Mouse (Mus musculus) ES-E14 (cell line): Measurements from ENCODE around the gene Gna15. TPM values are rescaled to one million over a fixed set of nuclear protein-coding genes. Genes with fewer than 3 reads are reported as not detected.

Experiments used
- DNase-seq: peaks from one replicate; pipeline ENCODE4 v3.0.0-alpha.2; 2013; ENCODE audit warnings: low read depth, low spot score
- H3K27ac ChIP-seq: 2 replicates; pipeline ENCODE4 v1.5.1; 2012; ENCODE audit warnings: low read depth, mild to moderate bottlenecking, low read length, moderate library complexity, mixed read lengths; ENCODE audit not compliant: poor library complexity, insufficient read depth, severe bottlenecking
- H3K36me3 ChIP-seq: 2 replicates; pipeline ENCODE4 v1.6.1; 2012; ENCODE audit warnings: mild to moderate bottlenecking, low read length, moderate library complexity, mixed read lengths; ENCODE audit not compliant: control insufficient read depth, poor library complexity, insufficient read depth, severe bottlenecking
- H3K4me1 ChIP-seq, 2 experiments: fragments of 150-350 bp in 1 of 2; sonication (generic) in 1 of 2; 2 replicates each; pipeline ENCODE4 v1.6.1; 2012; ENCODE audit warnings: low read length in 2 of 2, mild to moderate bottlenecking in 1 of 2, mixed read lengths in 1 of 2; ENCODE audit not compliant: control insufficient read depth in 2 of 2, insufficient read depth in 2 of 2, poor library complexity in 1 of 2
- H3K4me3 ChIP-seq, 2 experiments: fragments of 150-350 bp in 1 of 2; sonication (generic) in 1 of 2; 2 replicates each; pipeline ENCODE4 v1.5.1; 2012; ENCODE audit warnings: low read length in 2 of 2, low read depth in 1 of 2, mild to moderate bottlenecking in 1 of 2, mixed read lengths in 1 of 2; ENCODE audit not compliant: insufficient read depth in 1 of 2, poor library complexity in 1 of 2, severe bottlenecking in 1 of 2
- H3K9ac ChIP-seq: 2 replicates; pipeline ENCODE4 v1.6.1; 2012; ENCODE audit warnings: low read depth, mild to moderate bottlenecking, low read length, mixed read lengths; ENCODE audit not compliant: poor library complexity, insufficient read depth, severe bottlenecking
- H3K9me3 ChIP-seq: fragments of 150-350 bp; sonication (generic); 2 replicates; pipeline ENCODE4 v1.6.1; 2012; ENCODE audit warnings: low read depth, mild to moderate bottlenecking, low read length; ENCODE audit not compliant: control insufficient read depth, insufficient read depth
- CHD2 ChIP-seq: IDR thresholded peaks from 2 replicates; pipeline ENCODE4 v1.6.1; 2014; ENCODE audit warnings: mild to moderate bottlenecking, low read depth, low read length, inconsistent platforms
- HCFC1 ChIP-seq: IDR thresholded peaks from 2 replicates; pipeline ENCODE4 v1.6.1; 2012; ENCODE audit warnings: low read length, inconsistent platforms, borderline replicate concordance; ENCODE audit not compliant: insufficient read depth
- MAFK ChIP-seq: IDR thresholded peaks from 2 replicates; pipeline ENCODE4 v1.6.1; 2014; ENCODE audit warnings: mild to moderate bottlenecking, low read depth, low read length, inconsistent platforms; ENCODE audit not compliant: insufficient read depth
- ZC3H11A ChIP-seq: IDR thresholded peaks from 2 replicates; pipeline ENCODE4 v1.6.1; 2012; ENCODE audit warnings: low read depth, mild to moderate bottlenecking, inconsistent platforms, low read length, borderline replicate concordance
- ZNF384 ChIP-seq: IDR thresholded peaks from 2 replicates; pipeline ENCODE4 v1.6.1; 2012; ENCODE audit warnings: low read depth, low read length, inconsistent platforms
- in situ Hi-C, 2 experiments: fragments of 600-800 bp; cut with MboI; formaldehyde crosslinking; loops; one replicate each; pipeline ENCODE4 v1.15.1; 2025; ENCODE audit warnings: low sequenced_read_pairs in 2 of 2, inconsistent platforms in 1 of 2; ENCODE audit not compliant: unreplicated experiment in 2 of 2
- total RNA-seq: library from RNA; depleted of rRNA; stranded (reverse); fragments of 300-350 nt; gene quantifications from 2 replicates; pipeline ENCODE4 v1.2.3, GENCODE M21; 2012

The Gna15 gene
- total RNA-seq, 1 experiment = 11.8 TPM

DNA sequence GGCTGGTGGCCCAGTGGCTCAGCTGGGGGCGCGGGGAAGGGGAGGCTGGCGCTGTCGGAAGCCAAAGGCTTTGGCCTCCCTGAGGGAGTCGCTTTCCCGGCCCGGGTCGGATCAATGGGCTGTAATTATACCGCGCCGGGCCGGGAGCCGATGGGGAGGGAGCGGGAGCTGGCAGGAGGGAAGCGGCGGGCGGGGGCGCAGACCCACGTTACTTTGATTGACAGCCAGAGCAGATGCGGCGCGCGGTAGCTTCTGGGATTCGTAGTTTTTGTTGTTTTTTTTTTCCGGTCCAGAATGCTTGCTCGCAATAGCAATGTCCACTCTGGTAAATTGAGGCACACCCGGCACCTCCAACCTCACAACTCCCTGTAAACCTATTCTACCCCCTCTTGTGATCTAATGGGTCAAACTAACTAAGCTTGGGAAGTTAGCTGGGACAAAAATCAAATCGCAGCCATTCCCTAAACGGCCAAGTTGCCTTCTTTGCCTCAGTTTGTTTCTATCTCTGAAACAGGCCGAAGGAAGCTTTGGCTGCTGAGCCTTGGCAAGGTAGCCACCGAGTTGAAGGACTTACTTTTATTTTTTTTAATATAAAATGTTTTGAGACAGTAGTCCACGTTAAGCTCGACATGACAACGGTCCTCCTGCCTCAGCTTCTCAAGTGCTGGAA lies 46.9 kb upstream of the Gna15 start:
- Histone ChIP-seq H3K4me3 (peak overlapping the region; percentile 72 to 80), H3K27ac (peak overlapping the region; percentile 20; the same call in 1 of the 2 replicates), H3K9ac (peak overlapping the region; percentile 67; the same call in 1 of the 2 replicates), H3K4me1 (peaks cover 2 to 28% of the 10 kb centered on the region in 2 experiments; a peak in 2 of 4 replicates), H3K36me3 (no peaks in the 10 kb centered on the region), H3K9me3 (no peaks in the 10 kb centered on the region)
- peak; percentile 81 for DNase-seq
- in situ Hi-C loops = no loop called here
- TF ChIP-seq HCFC1 (peak; percentile 97), ZNF384 (no peak)

DNA sequence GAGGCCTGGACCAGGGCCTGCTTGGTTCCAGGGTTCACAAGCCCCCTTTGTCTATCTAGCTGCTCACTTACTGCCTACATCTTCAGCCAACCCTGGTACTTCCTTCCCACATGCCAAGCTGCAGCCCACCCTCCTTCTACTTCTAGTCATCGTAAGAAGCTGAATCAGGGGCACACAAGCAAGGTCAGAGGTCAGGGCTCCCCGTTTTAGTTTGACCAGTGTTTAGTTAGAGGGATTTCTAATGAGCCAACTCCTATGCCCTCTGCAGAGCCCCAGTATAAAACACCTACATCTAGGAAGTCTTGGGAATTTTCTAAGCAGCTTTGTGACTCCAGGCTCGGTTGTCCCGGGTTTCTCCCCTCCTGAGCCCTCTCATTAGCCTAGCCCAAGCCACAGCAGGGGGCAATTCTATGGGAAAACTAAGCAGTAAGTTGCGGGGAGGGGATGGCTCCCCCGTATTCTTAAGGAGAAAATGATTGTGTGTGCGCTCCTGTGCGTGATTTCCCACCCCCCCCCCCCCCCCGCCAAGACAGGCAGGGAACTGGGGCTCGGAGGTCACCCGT lies 46.3 kb upstream of the Gna15 start:
- H3K9ac ChIP-seq = peak overlapping the region; percentile 67; the same call in 1 of the 2 replicates
- peaks cover 4% of the 10 kb centered on the region for H3K36me3 ChIP-seq
- H3K4me3 ChIP-seq = peak overlapping the region; percentile 72 to 80
- TF ChIP-seq CHD2 = no peak
- no peak for TF ChIP-seq ZC3H11A
- TF ChIP-seq MAFK = no peak
- TF ChIP-seq HCFC1 = no peak
- DNase-seq = no peak
- in situ Hi-C loops = no loop called here
- no peaks in the 10 kb centered on the region for H3K9me3 ChIP-seq
- H3K27ac ChIP-seq = peak overlapping the region; percentile 20; the same call in 1 of the 2 replicates
- H3K4me1 ChIP-seq = peaks cover 2 to 34% of the 10 kb centered on the region in 2 experiments; a peak in 2 of 4 replicates

DNA sequence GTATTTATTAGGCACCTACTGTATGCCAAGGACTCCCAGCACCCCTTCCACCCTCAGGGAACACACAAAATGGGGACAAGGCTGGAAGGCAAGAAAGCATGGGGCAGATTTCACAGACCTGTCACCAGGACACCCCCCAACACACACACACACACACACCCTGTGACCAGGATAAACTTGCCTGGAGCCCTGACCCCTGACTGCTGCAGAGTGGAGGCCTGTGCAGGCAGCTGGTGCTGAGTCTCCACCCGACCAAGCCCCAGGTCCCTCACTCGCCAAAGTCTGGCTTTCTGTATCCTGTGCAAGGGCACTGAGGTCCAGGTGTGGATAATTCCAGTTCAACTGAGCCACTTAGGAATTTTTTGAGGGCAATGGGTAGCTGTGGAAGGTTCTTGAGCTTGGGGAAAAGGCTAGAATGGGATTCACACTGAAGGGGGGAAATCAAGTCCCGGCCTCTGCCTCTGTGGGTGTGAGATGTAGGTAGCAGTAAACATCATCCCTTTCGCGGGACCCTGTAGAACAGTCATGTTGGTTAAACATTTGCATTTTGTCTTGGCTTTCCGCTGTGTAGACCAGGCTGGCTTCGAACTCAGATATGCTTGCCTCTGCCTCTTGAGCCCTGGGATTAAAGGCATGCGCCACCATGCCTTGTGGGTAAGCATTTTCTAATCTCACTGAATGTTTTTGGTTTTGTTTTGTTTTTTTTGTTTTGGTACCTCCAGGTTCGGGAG lies 45.6 kb upstream of the Gna15 start:
- TF ChIP-seq ZC3H11A (no peak), MAFK (no peak), ZNF384 (no peak), CHD2 (no peak), HCFC1 (no peak)
- H3K9me3 ChIP-seq = no peaks in the 10 kb centered on the region
- no peak overlapping the region for H3K27ac ChIP-seq
- peaks cover 2 to 36% of the 10 kb centered on the region in 2 experiments; a peak in 2 of 4 replicates for H3K4me1 ChIP-seq
- peaks cover 6% of the 10 kb centered on the region for H3K36me3 ChIP-seq
- H3K9ac ChIP-seq = no peak overlapping the region
- in situ Hi-C loops = no loop called here
- no peak overlapping the region for H3K4me3 ChIP-seq
- no peak for DNase-seq

DNA sequence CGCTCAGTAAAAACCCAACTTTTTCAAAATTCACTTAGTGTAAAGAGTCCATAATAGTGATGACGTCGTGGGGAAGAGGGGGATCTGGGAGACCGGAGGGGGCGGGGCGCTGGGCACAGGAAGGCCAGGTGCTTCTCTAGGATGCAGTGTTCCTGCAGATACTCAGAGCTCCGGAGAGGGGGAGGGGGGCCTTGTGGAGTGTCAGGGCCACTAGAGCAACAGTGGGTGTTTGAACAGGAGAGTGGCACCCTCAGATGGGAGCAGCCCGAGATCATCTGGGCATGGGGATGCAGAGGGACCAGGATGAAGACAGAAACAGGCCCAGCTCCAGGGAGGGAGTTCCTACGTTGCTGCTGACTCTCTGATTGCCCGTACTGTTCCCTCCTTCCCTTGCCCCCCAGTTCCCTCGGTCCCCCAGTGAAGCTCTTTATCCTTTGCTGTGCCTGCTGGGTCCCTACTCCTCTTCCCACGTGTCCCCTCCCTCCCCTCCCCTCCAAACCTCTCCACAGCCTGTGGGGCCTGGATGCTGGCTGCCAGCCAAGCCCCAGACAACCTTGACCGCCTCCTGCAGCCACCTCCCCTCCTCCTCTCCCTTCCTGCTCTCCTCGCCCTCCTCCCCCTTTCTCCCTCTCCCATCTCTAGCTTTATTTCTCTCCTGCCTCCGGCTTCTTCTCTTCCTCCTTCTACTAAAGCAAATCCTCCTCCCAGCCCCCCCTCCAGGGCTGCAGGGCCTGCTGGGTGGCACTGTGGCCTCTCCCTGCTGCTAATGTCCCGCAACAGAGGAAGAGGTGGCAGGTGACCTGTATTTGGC lies 44.6 kb upstream of the Gna15 start:
- Histone ChIP-seq H3K9me3 (no peaks in the 10 kb centered on the region), H3K4me1 (peaks cover 3 to 32% of the 10 kb centered on the region in 2 experiments; a peak in 2 of 4 replicates), H3K36me3 (peaks cover 6% of the 10 kb centered on the region), H3K27ac (no peak overlapping the region), H3K4me3 (no peak overlapping the region), H3K9ac (no peak overlapping the region)
- in situ Hi-C loops = no loop called here
- no peak for TF ChIP-seq MAFK
- DNase-seq = no peak
